In the genomic region with DNA sequence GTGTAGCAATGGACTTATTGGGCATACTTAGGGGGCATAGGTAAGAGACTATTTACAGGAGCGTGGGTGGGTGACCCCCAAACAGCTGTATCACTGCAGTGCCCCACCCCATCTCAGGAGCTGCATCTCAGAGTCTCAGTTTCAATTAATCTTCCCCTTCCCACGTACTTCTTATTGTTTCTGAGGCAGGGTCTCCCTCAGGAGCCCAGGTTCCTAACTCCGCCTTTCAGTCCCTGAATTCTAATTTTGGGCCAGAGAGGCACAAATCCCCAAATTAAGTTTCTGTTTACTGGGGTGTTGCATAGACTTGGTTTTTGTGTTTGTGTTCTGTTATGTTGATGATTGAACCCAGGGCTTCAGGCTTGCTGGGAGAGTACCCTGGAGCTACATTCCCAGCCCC, we compare ENCODE assay signal across 9 mouse cellular contexts. TPM values are rescaled to one million over a fixed set of nuclear protein-coding genes. Genes with fewer than 3 reads are reported as not detected.
DNase-seq lines count a peak whose midpoint lies in the region; ATAC-seq and TF ChIP-seq lines count a peak whose summit lies in the region.
"Had no signal": no experiment of that assay in that cellular context is flagged by ENCODE, and none has a peak within 500 bp of the region (broad histone marks: within the 10 kb centered on the region; RNA-seq: fewer than 3 reads in every experiment).

No protein-coding gene starts in this region.

- TF ChIP-seq CTCF in E14TG2a.4 (conservative IDR thresholded peaks at IDR 0.05; ENCODE audit: low read length) = no peak

- H3K36me3 ChIP-seq in E14TG2a.4 (ENCODE audit: insufficient read depth, low read length) (no peaks in the 10 kb centered on the region), macrophage (ENCODE audit: inconsistent target) (no peaks in the 10 kb centered on the region)
- H3K36me3 ChIP-seq in forebrain, embryonic 16.5 days (ENCODE audit: control insufficient read depth, insufficient read depth) = no peaks in the 10 kb centered on the region

- peaks cover 50% of the 10 kb centered on the region for H3K79me2 ChIP-seq in macrophage (ENCODE audit: inconsistent target)

- H3K27me3 ChIP-seq in E14TG2a.4 (ENCODE audit: insufficient read depth, low read length) = no peaks in the 10 kb centered on the region
- no peaks in the 10 kb centered on the region for H3K27me3 ChIP-seq in forebrain, embryonic 16.5 days (replicated peaks; ENCODE audit: control insufficient read depth, insufficient read depth, low read length)

- H3K9ac ChIP-seq in forebrain, embryonic 16.5 days (replicated peaks; ENCODE audit: low read depth, low read length) = peak overlapping the region; percentile 59

- H3K9me3 ChIP-seq in E14TG2a.4 (ENCODE audit: low read length) = no peaks in the 10 kb centered on the region
- no peaks in the 10 kb centered on the region for H3K9me3 ChIP-seq in forebrain, embryonic 16.5 days (ENCODE audit: control insufficient read depth, low read length)

- DNase-seq in heart, adult 11 months = peak; percentile 88
- DNase-seq in heart, postnatal 10 days = no peak
- no peak for DNase-seq in liver
- DNase-seq in thymus, postnatal 10 days (ENCODE audit: low spot score in 2 of 2) = no peak
- DNase-seq: gastrocnemius, postnatal 14 days had no signal

- intact Hi-C loops in heart, postnatal 10 days (cut with DNase I) = no loop called here

- ATAC-seq in forebrain, embryonic 16.5 days = no peak
- no peak for ATAC-seq in frontal cortex, adult (ENCODE audit: low TSS enrichment)

- peak overlapping the region; percentile 100 for H3K27ac ChIP-seq in forebrain, embryonic 16.5 days (ENCODE audit: low read length)
- peak overlapping the region; percentile 97 for H3K27ac ChIP-seq in macrophage

- 46% methylated on average over 3 of the region's 3 CpGs for WGBS in forebrain, embryonic 16.5 days
- 86% methylated on average over 3 of the region's 3 CpGs for WGBS in macrophage (ENCODE audit: missing documents)

- H3K4me3 ChIP-seq in E14TG2a.4 (replicated peaks; ENCODE audit: low read length) (peak overlapping the region; percentile 39), macrophage (ENCODE audit: inconsistent target) (no peak overlapping the region)
- H3K4me3 ChIP-seq in forebrain, embryonic 16.5 days (replicated peaks; ENCODE audit: low read length) = no peak overlapping the region

- H3K4me2 ChIP-seq in forebrain, embryonic 16.5 days (ENCODE audit: low read length) = peak overlapping the region; percentile 67

- peaks cover 88% of the 10 kb centered on the region for H3K4me1 ChIP-seq in E14TG2a.4 (replicated peaks; ENCODE audit: low read depth, low read length)
- H3K4me1 ChIP-seq in forebrain, embryonic 16.5 days (replicated peaks; ENCODE audit: control insufficient read depth, insufficient read depth, low read length) = peaks cover 59% of the 10 kb centered on the region

RNA-seq across cellular contexts. Expression of gene Irf2bpl, which starts 13.8 kb away (rescaled TPM):
- total RNA-seq in heart, postnatal 10 days (2021) = 10 to 100 TPM; 60.3 to 67.5 TPM
- polyA plus RNA-seq in forebrain, embryonic 16.5 days (2015; fragmentation: Nextera tagmentation; extraction: Ambion mirVana) = 67.0 and 74.0 TPM in 2 replicates
- total RNA-seq in macrophage (2018; cell fraction: chromatin; rRNA removed) = 10 to 100 TPM in 5 of 26 experiments, 1 to 10 TPM in 20, under 1 TPM in 1; 0.94 to 14.8 (median 5.9) TPM
- total RNA-seq in macrophage (2018; cell fraction: cytosol; rRNA removed) = 10 to 100 TPM in 24 of 26 experiments, 1 to 10 TPM in 2; 7.3 to 28.3 (median 21.4) TPM
- total RNA-seq in macrophage (2018; cell fraction: nucleus; rRNA removed) = 10 to 100 TPM in 24 of 26 experiments, 1 to 10 TPM in 2; 7.2 to 45.6 (median 16.6) TPM
- 9.1 to 32.1 TPM (median 10.4 TPM) in 3 replicates for polyA plus RNA-seq in macrophage (2018)

RNA-seq across cellular contexts. Expression of gene Cipc, which starts 48.4 kb away (rescaled TPM):
- total RNA-seq in heart, postnatal 10 days (2021) = 10 to 100 TPM; 36.5 to 45.1 TPM
- polyA plus RNA-seq in forebrain, embryonic 16.5 days (2015; fragmentation: Nextera tagmentation; extraction: Ambion mirVana) = 61.5 and 62.7 TPM in 2 replicates
- total RNA-seq in macrophage (2018; cell fraction: chromatin; rRNA removed) = 100 to 1,000 TPM in 24 of 26 experiments, 10 to 100 TPM in 2; 47.8 to 664 (median 256) TPM
- total RNA-seq in macrophage (2018; cell fraction: cytosol; rRNA removed) = 100 to 1,000 TPM in 9 of 26 experiments, 10 to 100 TPM in 17; 31.9 to 138 (median 77.0) TPM
- 100 to 1,000 TPM in 20 of 26 experiments, 10 to 100 TPM in 6; 48.7 to 440 (median 191) TPM for total RNA-seq in macrophage (2018; cell fraction: nucleus; rRNA removed)
- 42.6 to 89.8 TPM (median 86.9 TPM) in 3 replicates for polyA plus RNA-seq in macrophage (2018)
